Mouse (Mus musculus) C2C12 (cell line): ENCODE results near the gene Csmd2.

Source experiments
- CEBPB ChIP-seq: IDR thresholded peaks from one replicate; pipeline ENCODE4 v1.6.1; 2011; ENCODE audit warnings: low read depth, mild to moderate bottlenecking, control low read depth, moderate library complexity
- CTCF ChIP-seq: IDR thresholded peaks from one replicate; pipeline ENCODE4 v1.5.1; 2011; ENCODE audit not compliant: control insufficient read depth, insufficient read depth, insufficient read length
- FOSL1 ChIP-seq: IDR thresholded peaks from one replicate; pipeline ENCODE4 v1.8.0; 2011; ENCODE audit warnings: mild to moderate bottlenecking, low read length; ENCODE audit not compliant: poor library complexity, insufficient read depth, severe bottlenecking
- MAX ChIP-seq: IDR thresholded peaks from one replicate; pipeline ENCODE4 v1.6.1; 2011; ENCODE audit warnings: mild to moderate bottlenecking, control low read depth
- MYOD1 ChIP-seq: IDR thresholded peaks from one replicate; pipeline ENCODE4 v1.6.1; 2011; ENCODE audit warnings: low read depth; ENCODE audit not compliant: control insufficient read depth, insufficient read length
- USF1 ChIP-seq: IDR thresholded peaks from one replicate; pipeline ENCODE4 v1.6.1; 2011; ENCODE audit warnings: low read depth, mild to moderate bottlenecking, control low read depth, moderate library complexity

- TF ChIP-seq MYOD1 (no peak), CTCF (no peak), USF1 (no peak), FOSL1 (no peak), MAX (no peak), CEBPB (no peak)
Observed at GRCm38 (mm10) chr4:128143147-128143546, 155.5 kb downstream of the Csmd2 start.
